Mouse (Mus musculus): ENCODE results near the gene Ubn1. TPM values are rescaled to one million over a fixed set of nuclear protein-coding genes. Genes with fewer than 3 reads are reported as not detected.
A peak's percentile ranks its signal among the peaks of the same experiment; 100 is the strongest.

Gene Ubn1
- 10 to 100 TPM; 33.8 to 37.1 TPM for total RNA-seq (2021)
- long read RNA-seq, experiment 1, partial matches to known transcripts: 40 of 43 reads
- long read RNA-seq, experiment 1, other reads (novel, unspliced or antisense): 3 of 43 reads
- long read RNA-seq, experiment 2, full-length matches to known transcripts: 2 of 6 reads
- long read RNA-seq, experiment 2, partial matches to known transcripts: 4 of 6 reads
- long read RNA-seq, experiment 2, other reads (novel, unspliced or antisense): 0 of 6 reads

- peak; percentile 99 for DNase-seq
Measured at GRCm38 (mm10) chr16:5049774-5050234, at the start of gene Ubn1, which contains the start of gene Glyr1. Ubn1 (plus strand) TSS chr16:5050057. Glyr1 (minus strand) TSS chr16:5049863.

- DNase-seq: peak; percentile 40
Measured at GRCm38 (mm10) chr16:5000611-5001010, 49.2 kb upstream of the Ubn1 start.

GRCm38 (mm10) chr16:5007067-5007466 lies 42.8 kb upstream of the Ubn1 start, which contains the start of gene Smim22:
Smim22 (plus strand) TSS chr16:5007288.
- no peak for DNase-seq

GRCm38 (mm10) chr16:5007492-5007891 lies 42.4 kb upstream of the Ubn1 start:
- no peak for DNase-seq

- no peak for DNase-seq
Measured at GRCm38 (mm10) chr16:5008076-5008475, 41.8 kb upstream of the Ubn1 start.

GRCm38 (mm10) chr16:5010371-5010935 lies 39.4 kb upstream of the Ubn1 start:
- DNase-seq: no peak

GRCm38 (mm10) chr16:5011285-5011684 lies 38.6 kb upstream of the Ubn1 start:
- no peak for DNase-seq

GRCm38 (mm10) chr16:5012036-5013005 lies 37.5 kb upstream of the Ubn1 start:
- DNase-seq: no peak

- DNase-seq: peak; percentile 97
Measured at GRCm38 (mm10) chr16:5013054-5013838, 36.6 kb upstream of the Ubn1 start, which contains the start of gene Rogdi. Rogdi (minus strand) TSS chr16:5013553.

GRCm38 (mm10) chr16:5014578-5014977 lies 35.3 kb upstream of the Ubn1 start:
- DNase-seq: no peak

GRCm38 (mm10) chr16:5024021-5024420 lies 25.8 kb upstream of the Ubn1 start:
- DNase-seq: no peak

GRCm38 (mm10) chr16:5029847-5030246 lies 20.0 kb upstream of the Ubn1 start:
- no peak for DNase-seq

- DNase-seq: peak; percentile 58
Measured at GRCm38 (mm10) chr16:5035591-5035990, 14.3 kb upstream of the Ubn1 start.

GRCm38 (mm10) chr16:5036649-5037234 lies 13.1 kb upstream of the Ubn1 start:
- no peak for DNase-seq

- DNase-seq: no peak
Measured at GRCm38 (mm10) chr16:5045322-5045721, 4.5 kb upstream of the Ubn1 start.

GRCm38 (mm10) chr16:5049182-5049773 lies 579 bp upstream of the Ubn1 start:
- no peak for DNase-seq

GRCm38 (mm10) chr16:5050251-5051110 lies 624 bp downstream of the Ubn1 start:
- DNase-seq: peak; percentile 84

GRCm38 (mm10) chr16:5058114-5058513 lies 8.3 kb downstream of the Ubn1 start:
- DNase-seq: peak; percentile 18

- no peak for DNase-seq
Measured at GRCm38 (mm10) chr16:5063472-5063871, 13.6 kb downstream of the Ubn1 start.

GRCm38 (mm10) chr16:5070321-5070720 lies 20.5 kb downstream of the Ubn1 start:
- DNase-seq: peak; percentile 36
